ENCODE assay signal across 8 mouse cellular contexts in the genomic region with DNA sequence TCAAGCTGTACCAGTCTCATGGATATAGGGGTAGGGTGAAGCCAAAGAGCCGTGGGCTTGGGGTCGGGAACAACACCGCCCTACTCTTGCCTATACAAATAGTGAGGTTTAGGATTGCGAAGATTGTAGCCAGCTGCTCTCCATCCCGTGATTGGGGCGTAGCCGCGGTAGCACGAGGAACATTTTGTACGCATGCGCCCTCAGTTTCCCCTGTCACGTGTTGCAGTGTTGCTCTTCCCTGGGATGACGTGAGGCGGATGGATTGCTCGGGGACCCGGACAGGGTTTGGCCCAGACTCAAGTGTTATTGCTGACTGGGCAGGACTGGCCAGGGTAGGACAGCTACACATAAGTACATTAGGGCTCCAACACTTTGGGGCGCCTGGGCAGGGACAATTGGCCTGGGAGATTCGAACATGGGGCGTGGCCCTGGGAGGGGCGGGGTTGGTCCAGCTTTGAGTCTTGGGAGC. TPM values are rescaled to one million over a fixed set of nuclear protein-coding genes. Genes with fewer than 3 reads are reported as not detected.
A peak's percentile ranks its signal among the peaks of the same experiment; 100 is the strongest.
DNase-seq lines count a peak whose midpoint lies in the region; ATAC-seq and TF ChIP-seq lines count a peak whose summit lies in the region.

No protein-coding gene starts in this region.

- peak overlapping the region; percentile 73 for H3K4me3 ChIP-seq in ES-Bruce4 (ENCODE audit: low read depth, low read length)
- H3K4me3 ChIP-seq in forebrain, embryonic 13.5 days, result peak overlapping the region; percentile 84
- peak overlapping the region; percentile 87 for H3K4me3 ChIP-seq in liver, postnatal 0 days (ENCODE audit: low read depth, low read length)
- peak overlapping the region; percentile 64 for H3K4me3 ChIP-seq in neural tube, embryonic 14.5 days (ENCODE audit: low read depth, low read length)

- H3K9ac ChIP-seq in ES-Bruce4 (ENCODE audit: low read depth, poor library complexity, severe bottlenecking), result peak overlapping the region; percentile 81
- H3K9ac ChIP-seq in forebrain, embryonic 13.5 days, result peak overlapping the region; percentile 64
- H3K9ac ChIP-seq in liver, postnatal 0 days (replicated peaks), result peak overlapping the region; percentile 51
- H3K9ac ChIP-seq in neural tube, embryonic 14.5 days (replicated peaks; ENCODE audit: low read depth, low read length), result peak overlapping the region; percentile 17

- no peaks in the 10 kb centered on the region for H3K27me3 ChIP-seq in ES-Bruce4 (ENCODE audit: control insufficient read depth, insufficient read depth, low read length, poor library complexity, severe bottlenecking)
- 0 out of 2 replicates have a peak, but pooled peaks cover 2% of the 10 kb centered on the region for H3K27me3 ChIP-seq in forebrain, embryonic 13.5 days
- H3K27me3 ChIP-seq in liver, postnatal 0 days (ENCODE audit: insufficient read depth, low read length), result no peaks in the 10 kb centered on the region
- no peaks in the 10 kb centered on the region for H3K27me3 ChIP-seq in neural tube, embryonic 14.5 days (ENCODE audit: control insufficient read depth, insufficient read depth, low read length)

- peak; percentile 91 to 92 for DNase-seq in heart, postnatal 10 days
- DNase-seq in large intestine, adult 2 months (ENCODE audit: low read depth, low spot score), result peak; percentile 64
- DNase-seq in liver, postnatal 0 days, result peak; percentile 81
- DNase-seq in testis, postnatal 10 days (ENCODE audit: low spot score), result peak; percentile 87

- H3K36me3 ChIP-seq in ES-Bruce4 (ENCODE audit: control insufficient read depth, insufficient read depth, low read length, poor library complexity, severe bottlenecking), result no peaks in the 10 kb centered on the region
- H3K36me3 ChIP-seq in forebrain, embryonic 13.5 days (ENCODE audit: poor library complexity, severe bottlenecking), result no peaks in the 10 kb centered on the region
- H3K36me3 ChIP-seq in liver, postnatal 0 days (replicated peaks; ENCODE audit: insufficient read depth, low read length), result no peaks in the 10 kb centered on the region
- H3K36me3 ChIP-seq in neural tube, embryonic 14.5 days (ENCODE audit: control insufficient read depth, insufficient read depth, low read length), result no peaks in the 10 kb centered on the region

- no peak for TF ChIP-seq CTCF in ES-Bruce4 (IDR thresholded peaks at IDR 0.05; ENCODE audit: low read depth, low read length)
- no peak for TF ChIP-seq CTCF in liver, postnatal 0 days (IDR thresholded peaks at IDR 0.05; ENCODE audit: low read depth)

- H3K4me2 ChIP-seq in forebrain, embryonic 13.5 days, result peak overlapping the region; percentile 74
- peak overlapping the region; percentile 97 for H3K4me2 ChIP-seq in liver, postnatal 0 days (ENCODE audit: low read depth, low read length)
- peak overlapping the region; percentile 72 for H3K4me2 ChIP-seq in neural tube, embryonic 14.5 days (ENCODE audit: low read depth, low read length)

- H3K4me1 ChIP-seq in ES-Bruce4 (ENCODE audit: control insufficient read depth, insufficient read depth, low read length), result peaks cover 2% of the 10 kb centered on the region
- H3K4me1 ChIP-seq in forebrain, embryonic 13.5 days, result peaks cover 15% of the 10 kb centered on the region
- peaks cover 15% of the 10 kb centered on the region for H3K4me1 ChIP-seq in liver, postnatal 0 days (ENCODE audit: insufficient read depth)
- 0 out of 2 replicates have a peak, but pooled peaks cover 3% of the 10 kb centered on the region for H3K4me1 ChIP-seq in neural tube, embryonic 14.5 days (ENCODE audit: control insufficient read depth, insufficient read depth, low read length)

- under 1% methylated on average over 20 of the region's 20 CpGs for WGBS in forebrain, embryonic 13.5 days
- WGBS in large intestine, adult 2 months, result under 1% methylated on average over 20 of the region's 20 CpGs
- 1% methylated on average over 20 of the region's 20 CpGs for WGBS in liver, postnatal 0 days (ENCODE audit: insufficient replicate concordance)
- WGBS in neural tube, embryonic 14.5 days, result under 1% methylated on average over 20 of the region's 20 CpGs

- TF ChIP-seq POLR2A in ES-Bruce4 (IDR thresholded peaks at IDR 0.05; ENCODE audit: insufficient read depth, low read length), result no peak

- intact Hi-C loops in heart, postnatal 10 days (cut with DNase I), result no loop called here

- peak overlapping the region; percentile 97 for H3K27ac ChIP-seq in ES-Bruce4 (ENCODE audit: insufficient read depth, low read length)
- H3K27ac ChIP-seq in forebrain, embryonic 13.5 days, result peak overlapping the region; percentile 96
- peak overlapping the region; percentile 96 for H3K27ac ChIP-seq in liver, postnatal 0 days (ENCODE audit: low read depth)
- peak overlapping the region; percentile 88 for H3K27ac ChIP-seq in neural tube, embryonic 14.5 days (ENCODE audit: low read depth, low read length)

- TF ChIP-seq EP300 in ES-Bruce4 (IDR thresholded peaks at IDR 0.05; ENCODE audit: insufficient read depth, low read depth, low read length), result peak; percentile 65; the same call in 1 of the 2 replicates
- TF ChIP-seq EP300 in liver, postnatal 0 days (IDR thresholded peaks at IDR 0.05; ENCODE audit: low read depth), result peak; percentile 46; the same call in 1 of the 2 replicates

- peak; percentile 74 for ATAC-seq in cerebellum, adult (ENCODE audit: insufficient number of reproducible peaks, low FRiP score, low TSS enrichment)
- peak; percentile 86 for ATAC-seq in forebrain, embryonic 13.5 days
- ATAC-seq in liver, postnatal 0 days, result peak; percentile 74
- ATAC-seq in neural tube, embryonic 14.5 days (ENCODE audit: low read depth), result peak; percentile 91

- no peaks in the 10 kb centered on the region for H3K9me3 ChIP-seq in ES-Bruce4 (replicated peaks; ENCODE audit: control insufficient read depth, insufficient read depth, low read length, poor library complexity, severe bottlenecking)
- no peaks in the 10 kb centered on the region for H3K9me3 ChIP-seq in forebrain, embryonic 13.5 days (replicated peaks)
- H3K9me3 ChIP-seq in liver, postnatal 0 days (ENCODE audit: low read length), result no peaks in the 10 kb centered on the region
- H3K9me3 ChIP-seq in neural tube, embryonic 14.5 days (ENCODE audit: control insufficient read depth, low read length), result no peaks in the 10 kb centered on the region

RNA-seq across cellular contexts. Expression of gene Wdr62, which starts 0.5 kb away (rescaled TPM):
- 26.2 and 27.0 TPM in 2 replicates for polyA plus RNA-seq in ES-Bruce4 (2011; ENCODE audit: insufficient read depth, insufficient read length, low read depth, missing spikeins)
- polyA plus RNA-seq in forebrain, embryonic 13.5 days (2015; fragmentation: Nextera tagmentation; extraction: Ambion mirVana), result 11.6 and 13.2 TPM in 2 replicates
- 1 to 10 TPM; 5.4 to 5.7 TPM for total RNA-seq in heart, postnatal 10 days (2021)
- polyA plus RNA-seq in large intestine, adult 2 months (2012; rRNA removed), result 14.0 and 16.5 TPM in 2 replicates
- polyA plus RNA-seq in liver, postnatal 0 days (2015; fragmentation: Nextera tagmentation; extraction: Ambion mirVana), result 3.1 and 3.4 TPM in 2 replicates
- 3.1 and 3.7 TPM in 2 replicates for polyA plus RNA-seq in neural tube, embryonic 14.5 days (2014; fragmentation: Nextera tagmentation; extraction: Ambion mirVana)

RNA-seq across cellular contexts. Expression of gene Thap8, which starts 0.8 kb away (rescaled TPM):
- polyA plus RNA-seq in ES-Bruce4 (2011; ENCODE audit: insufficient read depth, insufficient read length, low read depth, missing spikeins), result 0.60 and 0.84 TPM in 2 replicates
- 0.21 and 0.68 TPM in 2 replicates for polyA plus RNA-seq in forebrain, embryonic 13.5 days (2015; fragmentation: Nextera tagmentation; extraction: Ambion mirVana)
- total RNA-seq in heart, postnatal 10 days (2021), result under 1 TPM; 0.20 to 0.26 TPM
- 0.15 TPM in 1 of 2 replicates, not detected in the other for polyA plus RNA-seq in large intestine, adult 2 months (2012; rRNA removed)
- 0.08 and 0.15 TPM in 2 replicates for polyA plus RNA-seq in liver, postnatal 0 days (2015; fragmentation: Nextera tagmentation; extraction: Ambion mirVana)
- 0.99 and 1.0 TPM in 2 replicates for polyA plus RNA-seq in neural tube, embryonic 14.5 days (2014; fragmentation: Nextera tagmentation; extraction: Ambion mirVana)

RNA-seq across cellular contexts. Expression of gene Clip3, which starts 10.8 kb away (rescaled TPM):
- polyA plus RNA-seq in ES-Bruce4 (2011; ENCODE audit: insufficient read depth, insufficient read length, low read depth, missing spikeins), result 49.4 and 52.2 TPM in 2 replicates
- polyA plus RNA-seq in forebrain, embryonic 13.5 days (2015; fragmentation: Nextera tagmentation; extraction: Ambion mirVana), result 88.8 and 91.4 TPM in 2 replicates
- total RNA-seq in heart, postnatal 10 days (2021), result 10 to 100 TPM; 14.0 TPM
- polyA plus RNA-seq in large intestine, adult 2 months (2012; rRNA removed), result 4.0 and 4.9 TPM in 2 replicates
- 0.34 and 0.59 TPM in 2 replicates for polyA plus RNA-seq in liver, postnatal 0 days (2015; fragmentation: Nextera tagmentation; extraction: Ambion mirVana)
- polyA plus RNA-seq in neural tube, embryonic 14.5 days (2014; fragmentation: Nextera tagmentation; extraction: Ambion mirVana), result 115 and 133 TPM in 2 replicates

RNA-seq across cellular contexts. Expression of gene Alkbh6, which starts 27.8 kb away (rescaled TPM):
- 25.3 and 29.5 TPM in 2 replicates for polyA plus RNA-seq in ES-Bruce4 (2011; ENCODE audit: insufficient read depth, insufficient read length, low read depth, missing spikeins)
- 101 and 102 TPM in 2 replicates for polyA plus RNA-seq in forebrain, embryonic 13.5 days (2015; fragmentation: Nextera tagmentation; extraction: Ambion mirVana)
- total RNA-seq in heart, postnatal 10 days (2021), result 10 to 100 TPM; 26.0 to 27.4 TPM
- polyA plus RNA-seq in large intestine, adult 2 months (2012; rRNA removed), result 81.0 and 96.8 TPM in 2 replicates
- polyA plus RNA-seq in liver, postnatal 0 days (2015; fragmentation: Nextera tagmentation; extraction: Ambion mirVana), result 23.1 and 23.9 TPM in 2 replicates
- polyA plus RNA-seq in neural tube, embryonic 14.5 days (2014; fragmentation: Nextera tagmentation; extraction: Ambion mirVana), result 134 and 137 TPM in 2 replicates

RNA-seq across cellular contexts. Expression of gene Syne4, which starts 33.9 kb away (rescaled TPM):
- 41.6 and 43.7 TPM in 2 replicates for polyA plus RNA-seq in ES-Bruce4 (2011; ENCODE audit: insufficient read depth, insufficient read length, low read depth, missing spikeins)
- 9.2 and 12.7 TPM in 2 replicates for polyA plus RNA-seq in forebrain, embryonic 13.5 days (2015; fragmentation: Nextera tagmentation; extraction: Ambion mirVana)
- under 1 TPM; 0.86 to 0.87 TPM for total RNA-seq in heart, postnatal 10 days (2021)
- polyA plus RNA-seq in large intestine, adult 2 months (2012; rRNA removed), result 18.4 and 23.2 TPM in 2 replicates
- 11.4 and 12.8 TPM in 2 replicates for polyA plus RNA-seq in liver, postnatal 0 days (2015; fragmentation: Nextera tagmentation; extraction: Ambion mirVana)
- 12.7 and 16.9 TPM in 2 replicates for polyA plus RNA-seq in neural tube, embryonic 14.5 days (2014; fragmentation: Nextera tagmentation; extraction: Ambion mirVana)

Comparison
In these comparisons a context has a peak if more than half of its experiments do, and no peak if none do; other contexts are left out.
1. Peak in every context shown above with its lines: DNase-seq, ATAC-seq, H3K4me3 ChIP-seq and H3K27ac ChIP-seq.
2. H3K9ac ChIP-seq: peak in every context shown above with its lines; median percentile 81 in ES-Bruce4; 64 in forebrain, embryonic 13.5 days; 51 in liver, postnatal 0 days; 17 in neural tube, embryonic 14.5 days.